Mouse (Mus musculus) MEL (cell line): ENCODE data around the gene Dazl.

Experiments
- BHLHE40 ChIP-seq: IDR thresholded peaks from 2 replicates; pipeline ENCODE4 v1.6.1; 2012; ENCODE audit warnings: low read depth, mild to moderate bottlenecking, inconsistent platforms, low read length, improper control_type of control experiment, borderline replicate concordance
- CHD1 ChIP-seq: IDR thresholded peaks from 2 replicates; pipeline ENCODE4 v1.6.1; 2012; ENCODE audit warnings: low read depth, mild to moderate bottlenecking, inconsistent platforms, low read length, improper control_type of control experiment
- CTCF ChIP-seq, 3 experiments: IDR thresholded peaks in 2 of 3; conservative IDR thresholded peaks in 1 of 3; 2 replicates each; pipeline ENCODE4 v1.5.1; 2011 to 2012; ENCODE audit warnings: low read length in 3 of 3, low read depth in 2 of 3, mild to moderate bottlenecking in 2 of 3, improper control_type of control experiment in 1 of 3, inconsistent platforms in 1 of 3, mixed read lengths in 1 of 3, moderate library complexity in 1 of 3; ENCODE audit not compliant: control insufficient read depth in 1 of 3, insufficient read depth in 1 of 3, poor library complexity in 1 of 3, severe bottlenecking in 1 of 3
- E2F4 ChIP-seq: IDR thresholded peaks from 2 replicates; pipeline ENCODE4 v1.6.1; 2011; ENCODE audit warnings: low read depth, low read length, improper control_type of control experiment, borderline replicate concordance
- EP300 ChIP-seq, 2 experiments: IDR thresholded peaks; 2 replicates each; pipeline ENCODE4 v1.6.1; 2011; ENCODE audit warnings: improper control_type of control experiment in 2 of 2, low read length in 2 of 2, low read depth in 1 of 2, mild to moderate bottlenecking in 1 of 2
- GATA1 ChIP-seq: IDR thresholded peaks from 2 replicates; pipeline ENCODE4 v1.6.1; 2011; ENCODE audit warnings: low read depth, low read length, improper control_type of control experiment
- MAFK ChIP-seq: IDR thresholded peaks from 2 replicates; pipeline ENCODE4 v1.6.1; 2011; ENCODE audit warnings: low read depth, mild to moderate bottlenecking, low read length, improper control_type of control experiment, borderline replicate concordance
- MAZ ChIP-seq: IDR thresholded peaks from 2 replicates; pipeline ENCODE4 v1.6.1; 2012; ENCODE audit warnings: low read depth, mild to moderate bottlenecking, inconsistent platforms, low read length, improper control_type of control experiment
- MYC ChIP-seq: IDR thresholded peaks from 2 replicates; pipeline ENCODE4 v1.6.1; 2011; ENCODE audit warnings: low read depth, mild to moderate bottlenecking, low read length, improper control_type of control experiment, moderate library complexity
- NRF1 ChIP-seq: IDR thresholded peaks from 2 replicates; pipeline ENCODE4 v1.6.1; 2014; ENCODE audit warnings: low read depth, mild to moderate bottlenecking, inconsistent platforms, low read length, improper control_type of control experiment, moderate library complexity; ENCODE audit not compliant: poor library complexity, insufficient read depth, severe bottlenecking
- POLR2A ChIP-seq, 2 experiments: IDR thresholded peaks; 2 replicates each; pipeline ENCODE4 v1.6.1; 2011 to 2012; ENCODE audit warnings: low read length in 2 of 2, mild to moderate bottlenecking in 2 of 2, control low read depth in 1 of 2, improper control_type of control experiment in 1 of 2, low read depth in 1 of 2, moderate library complexity in 1 of 2; ENCODE audit not compliant: control insufficient read depth in 1 of 2, insufficient read depth in 1 of 2, poor library complexity in 1 of 2
- POLR2AphosphoS5 ChIP-seq: IDR thresholded peaks from 2 replicates; pipeline ENCODE4 v1.6.1; 2012; ENCODE audit warnings: low read depth, borderline replicate concordance, mild to moderate bottlenecking, inconsistent platforms, low read length, moderate library complexity, mixed read lengths

DNA sequence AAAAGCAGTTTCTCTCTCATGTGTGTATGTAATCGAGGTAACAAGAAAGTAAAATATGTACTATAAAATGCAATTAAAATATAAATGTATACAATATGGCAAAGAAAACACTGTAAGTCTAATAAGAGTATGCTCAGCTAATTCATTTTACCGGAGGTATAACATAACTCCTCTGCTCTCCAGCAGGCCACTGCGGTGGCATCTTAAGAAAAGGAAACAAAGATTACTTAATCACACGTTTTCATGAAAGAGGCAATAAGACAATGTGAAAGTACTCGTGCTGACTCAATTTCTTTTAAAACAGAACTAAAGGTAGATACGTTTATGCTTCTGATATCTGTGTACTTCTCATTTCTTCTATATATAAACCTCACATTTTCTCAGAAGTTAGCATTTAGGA, 8.6 kb downstream of the Dazl start:
- TF ChIP-seq MYC = no peak
- TF ChIP-seq BHLHE40 = no peak
- TF ChIP-seq POLR2A (IDR thresholded peaks at IDR 0.05; ENCODE audit: control insufficient read depth in 1 of 2, insufficient read depth in 1 of 2, low read depth in 1 of 2, low read length in 2 of 2, poor library complexity in 1 of 2) = no peak
- TF ChIP-seq E2F4 = no peak
- TF ChIP-seq CTCF (IDR thresholded peaks at IDR 0.05 in 2 of 3, conservative IDR thresholded peaks at IDR 0.05 in 1 of 3; ENCODE audit: control insufficient read depth in 1 of 3, insufficient read depth in 1 of 3, low read depth in 2 of 3, low read length in 3 of 3, poor library complexity in 1 of 3, severe bottlenecking in 1 of 3) = no peak
- TF ChIP-seq EP300 (IDR thresholded peaks at IDR 0.05; ENCODE audit: low read depth in 1 of 2, low read length in 2 of 2) = no peak
- no peak for TF ChIP-seq CHD1
- no peak for TF ChIP-seq GATA1
- no peak for TF ChIP-seq MAFK
- TF ChIP-seq MAZ = no peak
- TF ChIP-seq POLR2AphosphoS5 = no peak
- no peak for TF ChIP-seq NRF1
